Mouse (Mus musculus) testis, adult 10 weeks (tissue): ENCODE results near the gene Tnfrsf21. TPM values are rescaled to one million over a fixed set of nuclear protein-coding genes. Genes with fewer than 3 reads are reported as not detected.

Experiments used
- polyA plus RNA-seq: library from polyadenylated mRNA; stranded (reverse); fragments of 350-450 nt; fragmentation: Illumina TruSeq; extraction: RNeasy Lipid Tissue Mini Kit (QIAGEN cat#74804); gene quantifications from one replicate; pipeline ENCODE4 v1.2.3, GENCODE M21; 2014; ENCODE audit warnings: low read depth, low replicate concordance

Gene Tnfrsf21
- polyA plus RNA-seq: 3.8 TPM

DNA sequence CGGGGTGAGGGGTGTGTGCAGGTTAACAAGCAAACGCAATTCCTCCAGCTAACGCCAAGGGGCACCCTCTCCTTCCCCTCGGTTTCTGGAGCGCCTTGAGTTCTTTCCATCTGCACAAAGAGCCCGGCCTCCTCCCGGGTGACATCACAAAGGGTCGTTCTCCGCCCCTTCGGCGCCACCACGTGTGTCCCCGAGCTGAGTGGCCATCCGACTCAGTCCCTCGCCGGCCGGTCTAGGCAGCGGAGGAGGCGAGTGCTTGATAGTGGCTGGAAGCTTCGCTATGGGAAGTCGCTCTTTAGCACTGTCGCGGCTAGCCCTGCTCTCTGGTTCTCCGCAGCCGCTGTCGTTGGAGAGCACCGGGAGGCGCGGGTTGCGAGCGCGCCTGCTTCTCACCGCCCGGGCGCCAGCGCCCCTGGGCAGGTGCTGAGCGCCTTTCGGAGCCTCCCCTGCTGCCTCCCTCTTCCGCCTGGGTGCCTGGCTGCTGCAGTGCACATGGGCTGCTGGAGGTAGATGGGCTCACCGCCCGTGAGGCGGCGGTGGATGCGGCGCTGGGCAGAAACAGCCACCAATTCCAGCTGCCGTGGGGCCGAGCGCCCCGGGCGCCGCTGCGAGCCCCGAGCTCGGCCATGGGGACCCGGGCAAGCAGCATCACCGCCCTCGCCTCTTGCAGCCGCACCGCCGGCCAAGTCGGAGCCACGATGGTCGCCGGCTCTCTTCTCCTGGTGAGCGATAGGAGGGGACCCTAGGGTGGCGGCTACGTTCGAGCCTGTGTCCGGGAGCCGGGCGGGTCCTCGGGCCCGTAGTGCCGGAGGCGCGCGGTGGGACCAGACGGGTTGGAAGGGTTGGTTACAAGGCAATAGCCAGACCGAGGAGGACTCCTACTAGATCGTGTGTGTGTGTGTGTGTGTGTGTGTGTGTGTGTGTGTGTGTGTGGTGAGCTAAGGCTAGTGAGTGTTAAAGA, at the start of gene Tnfrsf21:
Gene Tnfrsf21, plus strand, starts transcription at position 185 of the 961 bp plus-strand sequence.

Other genes with a start within 250 kb of the Tnfrsf21 start
- gene Cd2ap, start 139.9 kb upstream of the Tnfrsf21 start, polyA plus RNA-seq: 54.7 TPM